Mouse (Mus musculus) hindbrain, embryonic 10.5 days (tissue): Measurements from ENCODE around the gene Fam69a. TPM values are rescaled to one million over a fixed set of nuclear protein-coding genes. Genes with fewer than 3 reads are reported as not detected.
A peak's percentile ranks its signal among the peaks of the same experiment; 100 is the strongest.
"Not testable (repeated sequence)": the region's sequence is repeated elsewhere in the genome, so short reads cannot be mapped to it uniquely, and the experiment has no call there.

Experiments
- DNase-seq: peaks from one replicate; pipeline ENCODE4 v3.0.0-alpha.2; 2017; ENCODE audit warnings: low spot score
- H3K27ac ChIP-seq: fragments of 300-500 bp; sonication (generic); 2 replicates; pipeline ENCODE4 v1.5.1; 2016; ENCODE audit warnings: mild to moderate bottlenecking, moderate library complexity
- H3K27me3 ChIP-seq: fragments of 300-500 bp; sonication (generic); 2 replicates; pipeline ENCODE4 v1.6.1; 2016; ENCODE audit warnings: mild to moderate bottlenecking; ENCODE audit not compliant: poor library complexity, insufficient read depth, severe bottlenecking
- H3K36me3 ChIP-seq: fragments of 300-500 bp; sonication (generic); 2 replicates; pipeline ENCODE4 v1.6.1; 2016; ENCODE audit warnings: mild to moderate bottlenecking, moderate library complexity
- H3K4me1 ChIP-seq: fragments of 300-500 bp; sonication (generic); replicated peaks from 2 replicates; pipeline ENCODE4 v1.6.1; 2016; ENCODE audit warnings: mild to moderate bottlenecking
- H3K4me3 ChIP-seq: fragments of 300-500 bp; sonication (generic); 2 replicates; pipeline ENCODE4 v1.5.1; 2016; ENCODE audit warnings: mild to moderate bottlenecking, moderate library complexity
- H3K9me3 ChIP-seq: fragments of 300-500 bp; sonication (generic); 2 replicates; pipeline ENCODE4 v1.6.1; 2016; ENCODE audit warnings: mild to moderate bottlenecking, moderate library complexity
- WGBS: fragments of 180-500 bp; shearing (Covaris S2); methylation state at CpG from one replicate; pipeline ENCODE4 v1.1.7; 2016; 5-methylcytosine and 5-hydroxymethylcytosine counted together
- polyA plus RNA-seq: library from polyadenylated mRNA; unstranded; fragments of >200 nt; fragmentation: Nextera tagmentation; extraction: Ambion mirVana; gene quantifications from 2 replicates; pipeline ENCODE4 v1.2.1, GENCODE M21; 2016

Gene Fam69a
- polyA plus RNA-seq, 1 experiment from 2014 or later: 22.2 TPM

GRCm38 (mm10) chr5:107904325-107904724, 82.6 kb downstream of the Fam69a start:
- H3K27ac ChIP-seq: no peak overlapping the region
- 89% methylated on average over 3 of the region's 3 CpGs for WGBS

GRCm38 (mm10) chr5:107901014-107901615, 85.8 kb downstream of the Fam69a start:
- DNase-seq: no peak
- under 1% methylated on average over 23 of the region's 23 CpGs for WGBS
- H3K4me3 ChIP-seq: peak overlapping the region; percentile 99
- no peaks in the 10 kb centered on the region for H3K27me3 ChIP-seq
- peaks cover 12% of the 10 kb centered on the region for H3K4me1 ChIP-seq
- H3K27ac ChIP-seq: peak overlapping the region; percentile 99
- H3K9me3 ChIP-seq: no peaks in the 10 kb centered on the region
- H3K36me3 ChIP-seq: peaks cover 43% of the 10 kb centered on the region

More at GRCm38 (mm10) chr5:107904325-107904724, 82.6 kb downstream of the Fam69a start:
- no peak for DNase-seq
- Histone ChIP-seq H3K27me3 (no peaks in the 10 kb centered on the region), H3K9me3 (no peaks in the 10 kb centered on the region), H3K36me3 (peaks cover 75% of the 10 kb centered on the region), H3K4me1 (peaks cover 12% of the 10 kb centered on the region), H3K4me3 (no peak overlapping the region)

- Histone ChIP-seq H3K4me1 (peaks cover 12% of the 10 kb centered on the region), H3K9me3 (no peaks in the 10 kb centered on the region), H3K4me3 (peak within 1 kb of the TSS; percentile 99), H3K36me3 (peaks cover 36% of the 10 kb centered on the region), H3K27ac (peak within 1 kb of the TSS; percentile 99), H3K27me3 (no peaks in the 10 kb centered on the region)
- DNase-seq: peak; percentile 95
- 4% methylated on average over 66 of the region's 66 CpGs for WGBS
These were observed 86.5 kb downstream of the Fam69a start, which contains the start of gene Rpl5 for GRCm38 (mm10) chr5:107900206-107901013. Rpl5 (plus strand) TSS chr5:107900502.

GRCm38 (mm10) chr5:107896265-107896664, 90.6 kb downstream of the Fam69a start:
- no peaks in the 10 kb centered on the region for H3K36me3 ChIP-seq
- H3K27me3 ChIP-seq: no peaks in the 10 kb centered on the region
- 73% methylated on average over 1 of the region's 1 CpGs for WGBS
- H3K27ac ChIP-seq: no peak overlapping the region
- DNase-seq: no peak
- no peaks in the 10 kb centered on the region for H3K4me1 ChIP-seq
- H3K4me3 ChIP-seq: no peak overlapping the region
- no peaks in the 10 kb centered on the region for H3K9me3 ChIP-seq

- no peak overlapping the region for H3K27ac ChIP-seq
- WGBS: 69% methylated on average over 7 of the region's 7 CpGs
- DNase-seq: no peak
- H3K9me3 ChIP-seq: no peaks in the 10 kb centered on the region
- H3K4me3 ChIP-seq: no peak overlapping the region
- no peaks in the 10 kb centered on the region for H3K4me1 ChIP-seq
- H3K36me3 ChIP-seq: no peaks in the 10 kb centered on the region
- no peaks in the 10 kb centered on the region for H3K27me3 ChIP-seq
These were observed 92.2 kb downstream of the Fam69a start for GRCm38 (mm10) chr5:107894676-107895075.

- 82% methylated on average over 1 of the region's 1 CpGs for WGBS
- not testable (repeated sequence) for H3K9me3 ChIP-seq, H3K4me3 ChIP-seq, H3K4me1 ChIP-seq, H3K27me3 ChIP-seq, H3K36me3 ChIP-seq, DNase-seq, H3K27ac ChIP-seq
These were observed 95.4 kb downstream of the Fam69a start for GRCm38 (mm10) chr5:107891515-107891914.

- Histone ChIP-seq H3K4me3 (no peak overlapping the region), H3K36me3 (no peaks in the 10 kb centered on the region), H3K27me3 (no peaks in the 10 kb centered on the region), H3K4me1 (no peaks in the 10 kb centered on the region), H3K27ac (no peak overlapping the region), H3K9me3 (no peaks in the 10 kb centered on the region)
- 68% methylated on average over 9 of the region's 9 CpGs for WGBS
- no peak for DNase-seq
These were observed 96.6 kb downstream of the Fam69a start for GRCm38 (mm10) chr5:107889994-107890888.

- Histone ChIP-seq H3K36me3 (no peaks in the 10 kb centered on the region), H3K27me3 (no peaks in the 10 kb centered on the region), H3K4me3 (no peak overlapping the region), H3K27ac (no peak overlapping the region), H3K9me3 (no peaks in the 10 kb centered on the region), H3K4me1 (no peaks in the 10 kb centered on the region)
- DNase-seq: no peak
- 84% methylated on average over 5 of the region's 5 CpGs for WGBS
These were observed 106.2 kb downstream of the Fam69a start for GRCm38 (mm10) chr5:107880710-107881109.

GRCm38 (mm10) chr5:107877053-107877452, 109.8 kb downstream of the Fam69a start:
- H3K4me1 ChIP-seq: no peaks in the 10 kb centered on the region
- no peak overlapping the region for H3K27ac ChIP-seq
- WGBS: 80% methylated on average over 1 of the region's 1 CpGs
- no peak for DNase-seq
- no peaks in the 10 kb centered on the region for H3K9me3 ChIP-seq
- no peaks in the 10 kb centered on the region for H3K27me3 ChIP-seq
- H3K36me3 ChIP-seq: no peaks in the 10 kb centered on the region
- H3K4me3 ChIP-seq: no peak overlapping the region

- no peak overlapping the region for H3K4me3 ChIP-seq
- DNase-seq: no peak
- H3K27ac ChIP-seq: no peak overlapping the region
- H3K9me3 ChIP-seq: no peaks in the 10 kb centered on the region
- no peaks in the 10 kb centered on the region for H3K4me1 ChIP-seq
- H3K27me3 ChIP-seq: peaks cover 12% of the 10 kb centered on the region; the same call in 1 of the 2 replicates
- no peaks in the 10 kb centered on the region for H3K36me3 ChIP-seq
These were observed 111.6 kb downstream of the Fam69a start for GRCm38 (mm10) chr5:107875261-107875611.

- H3K9me3 ChIP-seq: no peaks in the 10 kb centered on the region
- no peak within 1 kb of the TSS for H3K27ac ChIP-seq
- H3K36me3 ChIP-seq: no peaks in the 10 kb centered on the region
- no peaks in the 10 kb centered on the region for H3K4me1 ChIP-seq
- H3K27me3 ChIP-seq: peaks cover 13% of the 10 kb centered on the region; the same call in 1 of the 2 replicates
- no peak within 1 kb of the TSS for H3K4me3 ChIP-seq
- 48% methylated on average over 4 of the region's 4 CpGs for WGBS
- no peak for DNase-seq
These were observed 112.2 kb downstream of the Fam69a start, which contains the start of gene Evi5 for GRCm38 (mm10) chr5:107874561-107875260. Evi5 (minus strand) TSS chr5:107875107.

GRCm38 (mm10) chr5:107873886-107874302, 113.0 kb downstream of the Fam69a start:
- no peaks in the 10 kb centered on the region for H3K9me3 ChIP-seq
- no peak for DNase-seq
- 0 out of 2 replicates have a peak overlapping the region, but pooled peaks have one; percentile 1 for H3K27ac ChIP-seq
- H3K27me3 ChIP-seq: peaks cover 13% of the 10 kb centered on the region; the same call in 1 of the 2 replicates
- H3K36me3 ChIP-seq: no peaks in the 10 kb centered on the region
- H3K4me1 ChIP-seq: no peaks in the 10 kb centered on the region
- 70% methylated on average over 7 of the region's 7 CpGs for WGBS
- no peak overlapping the region for H3K4me3 ChIP-seq
